Mouse (Mus musculus): Measurements from ENCODE around the gene Ncbp1.
A peak's percentile ranks its signal among the peaks of the same experiment; 100 is the strongest.
"Not testable (repeated sequence)": the region's sequence is repeated elsewhere in the genome, so short reads cannot be mapped to it uniquely, and the experiment has no call there.

The Ncbp1 gene

GRCm38 (mm10) chr4:46129311-46130004 lies 9.0 kb upstream of the Ncbp1 start:
- no peak for DNase-seq

GRCm38 (mm10) chr4:46130221-46130620 lies 8.2 kb upstream of the Ncbp1 start:
- peak; percentile 45 to 58 for DNase-seq

- no peak for DNase-seq
These were observed 6.6 kb upstream of the Ncbp1 start for GRCm38 (mm10) chr4:46131791-46132190.

GRCm38 (mm10) chr4:46137629-46138286 lies 655 bp upstream of the Ncbp1 start:
- DNase-seq = no peak

GRCm38 (mm10) chr4:46144323-46144722 lies 5.9 kb downstream of the Ncbp1 start:
- peak in 1 of 2 experiments; percentile 16 for DNase-seq

- no peak for DNase-seq
These were observed 8.5 kb downstream of the Ncbp1 start for GRCm38 (mm10) chr4:46146881-46147280.

- no peak for DNase-seq
These were observed 13.6 kb downstream of the Ncbp1 start for GRCm38 (mm10) chr4:46151903-46152544.

- DNase-seq = no peak
These were observed 25.6 kb downstream of the Ncbp1 start for GRCm38 (mm10) chr4:46164027-46164426.

- DNase-seq = no peak
These were observed 27.4 kb downstream of the Ncbp1 start for GRCm38 (mm10) chr4:46165831-46166230.

GRCm38 (mm10) chr4:46171761-46172160 lies 33.3 kb downstream of the Ncbp1 start:
- DNase-seq = no peak

GRCm38 (mm10) chr4:46176313-46176712 lies 37.9 kb downstream of the Ncbp1 start:
- peak; percentile 24 to 28 for DNase-seq

- no peak for DNase-seq
These were observed 38.6 kb downstream of the Ncbp1 start for GRCm38 (mm10) chr4:46177018-46177417.

GRCm38 (mm10) chr4:46177496-46177895 lies 39.1 kb downstream of the Ncbp1 start:
- DNase-seq = no peak

- no peak for DNase-seq
These were observed 42.8 kb downstream of the Ncbp1 start for GRCm38 (mm10) chr4:46181168-46181567.

GRCm38 (mm10) chr4:46182181-46182580 lies 43.8 kb downstream of the Ncbp1 start:
- DNase-seq = peak; percentile 22 to 33

- DNase-seq = peak in 1 of 2 experiments; percentile 22
These were observed 47.0 kb downstream of the Ncbp1 start for GRCm38 (mm10) chr4:46185423-46185822.

- no peak for DNase-seq
These were observed 47.5 kb downstream of the Ncbp1 start for GRCm38 (mm10) chr4:46185890-46186289.

GRCm38 (mm10) chr4:46186466-46186865 lies 48.1 kb downstream of the Ncbp1 start:
- no peak for DNase-seq

- DNase-seq = not testable (repeated sequence)
These were observed 53.6 kb downstream of the Ncbp1 start for GRCm38 (mm10) chr4:46192011-46192410.

- peak; percentile 91 to 95 for DNase-seq
These were observed 57.5 kb downstream of the Ncbp1 start, which contains the start of gene Xpa for GRCm38 (mm10) chr4:46195781-46196487. Gene Xpa, minus strand, starts transcription at chr4:46196311.

- DNase-seq = no peak
These were observed 58.1 kb downstream of the Ncbp1 start for GRCm38 (mm10) chr4:46196513-46196912.

- DNase-seq = no peak
These were observed 59.7 kb downstream of the Ncbp1 start for GRCm38 (mm10) chr4:46198064-46198463.

All from thymus, postnatal 36 days (tissue).